Mouse (Mus musculus) erythroblast, embryonic 14.5 days (primary cell): Measurements from ENCODE around the gene Bmpr2. TPM values are rescaled to one million over a fixed set of nuclear protein-coding genes. Genes with fewer than 3 reads are reported as not detected.
"Not testable (repeated sequence)": the region's sequence is repeated elsewhere in the genome, so short reads cannot be mapped to it uniquely, and the experiment has no call there.

Experiments
- H3K27me3 ChIP-seq: 2 replicates; pipeline ENCODE4 v1.6.1; 2012; ENCODE audit warnings: inconsistent platforms; ENCODE audit not compliant: control insufficient read depth
- H3K36me3 ChIP-seq: 2 replicates; pipeline ENCODE4 v1.6.1; 2012; ENCODE audit warnings: mild to moderate bottlenecking, inconsistent platforms; ENCODE audit not compliant: control insufficient read depth
- H3K4me1 ChIP-seq: 2 replicates; pipeline ENCODE4 v1.6.1; 2012; ENCODE audit warnings: inconsistent platforms; ENCODE audit not compliant: control insufficient read depth
- H3K4me3 ChIP-seq: replicated peaks from 2 replicates; pipeline ENCODE3; 2012; ENCODE audit warnings: moderate library complexity, mild to moderate bottlenecking, inconsistent platforms
- H3K9me3 ChIP-seq: 2 replicates; pipeline ENCODE4 v1.6.1; 2012; ENCODE audit warnings: low read length, inconsistent platforms, mixed read lengths; ENCODE audit not compliant: control insufficient read depth
- GATA1 ChIP-seq: IDR thresholded peaks from 2 replicates; pipeline ENCODE4 v1.6.1; 2012; ENCODE audit warnings: low read length, inconsistent platforms, mixed read lengths
- TAL1 ChIP-seq: IDR thresholded peaks from 3 replicates; pipeline ENCODE4 v1.6.1; 2012; ENCODE audit warnings: low read length, inconsistent platforms, mixed read lengths
- polyA plus RNA-seq: library from polyadenylated mRNA; stranded (reverse); fragments of >175 nt; gene quantifications from 2 replicates; pipeline ENCODE4 v1.2.3, GENCODE M21; 2012

The Bmpr2 gene
- polyA plus RNA-seq, result 0.02 TPM in 2 replicates

GRCm38 (mm10) chr1:59763164-59763768 lies at the start of gene Bmpr2:
Bmpr2 (plus strand) TSS chr1:59763400.
- Histone ChIP-seq H3K4me1 (peaks cover 28% of the 10 kb centered on the region), H3K36me3 (no peaks in the 10 kb centered on the region), H3K27me3 (peaks cover 28% of the 10 kb centered on the region), H3K4me3 (peak within 1 kb of the TSS; percentile 86), H3K9me3 (no peaks in the 10 kb centered on the region)
- TF ChIP-seq TAL1, result no peak
- TF ChIP-seq GATA1, result no peak

GRCm38 (mm10) chr1:59719900-59720299 lies 43.3 kb upstream of the Bmpr2 start:
- TF ChIP-seq TAL1, result no peak
- TF ChIP-seq GATA1, result no peak
- Histone ChIP-seq H3K9me3 (no peaks in the 10 kb centered on the region), H3K4me1 (no peaks in the 10 kb centered on the region), H3K36me3 (peaks cover 57% of the 10 kb centered on the region), H3K27me3 (no peaks in the 10 kb centered on the region), H3K4me3 (no peak overlapping the region)

GRCm38 (mm10) chr1:59725661-59726060 lies 37.5 kb upstream of the Bmpr2 start:
- TF ChIP-seq GATA1 (no peak), TAL1 (no peak)
- no peaks in the 10 kb centered on the region for H3K4me1 ChIP-seq
- H3K27me3 ChIP-seq, result no peaks in the 10 kb centered on the region
- no peaks in the 10 kb centered on the region for H3K9me3 ChIP-seq
- no peak overlapping the region for H3K4me3 ChIP-seq
- peaks cover 10% of the 10 kb centered on the region for H3K36me3 ChIP-seq

- TF ChIP-seq GATA1 (no peak), TAL1 (no peak)
- no peaks in the 10 kb centered on the region for H3K4me1 ChIP-seq
- H3K27me3 ChIP-seq, result no peaks in the 10 kb centered on the region
- H3K9me3 ChIP-seq, result no peaks in the 10 kb centered on the region
- no peak overlapping the region for H3K4me3 ChIP-seq
- H3K36me3 ChIP-seq, result no peaks in the 10 kb centered on the region
Observed at GRCm38 (mm10) chr1:59730106-59730505, 33.1 kb upstream of the Bmpr2 start.

- no peaks in the 10 kb centered on the region for H3K4me1 ChIP-seq
- H3K4me3 ChIP-seq, result no peak overlapping the region
- no peaks in the 10 kb centered on the region for H3K27me3 ChIP-seq
- TF ChIP-seq GATA1, result no peak
- no peak for TF ChIP-seq TAL1
- no peaks in the 10 kb centered on the region for H3K9me3 ChIP-seq
- no peaks in the 10 kb centered on the region for H3K36me3 ChIP-seq
Observed at GRCm38 (mm10) chr1:59730737-59731136, 32.5 kb upstream of the Bmpr2 start.

GRCm38 (mm10) chr1:59734076-59734475 lies 29.1 kb upstream of the Bmpr2 start:
- H3K4me3 ChIP-seq, result no peak overlapping the region
- H3K27me3 ChIP-seq, result no peaks in the 10 kb centered on the region
- H3K4me1 ChIP-seq, result peaks cover 8% of the 10 kb centered on the region
- TF ChIP-seq GATA1 (no peak), TAL1 (no peak)
- H3K9me3 ChIP-seq, result no peaks in the 10 kb centered on the region
- H3K36me3 ChIP-seq, result no peaks in the 10 kb centered on the region

GRCm38 (mm10) chr1:59738768-59739414 lies 24.3 kb upstream of the Bmpr2 start:
- Histone ChIP-seq H3K4me1 (peaks cover 22% of the 10 kb centered on the region), H3K27me3 (no peaks in the 10 kb centered on the region), H3K4me3 (no peak overlapping the region), H3K36me3 (no peaks in the 10 kb centered on the region), H3K9me3 (no peaks in the 10 kb centered on the region)
- TF ChIP-seq GATA1 (no peak), TAL1 (no peak)

GRCm38 (mm10) chr1:59739577-59740354 lies 23.4 kb upstream of the Bmpr2 start:
- no peaks in the 10 kb centered on the region for H3K36me3 ChIP-seq
- H3K9me3 ChIP-seq, result no peaks in the 10 kb centered on the region
- no peak overlapping the region for H3K4me3 ChIP-seq
- TF ChIP-seq TAL1 (no peak), GATA1 (no peak)
- H3K4me1 ChIP-seq, result peaks cover 22% of the 10 kb centered on the region
- no peaks in the 10 kb centered on the region for H3K27me3 ChIP-seq

- H3K4me3 ChIP-seq, result no peak overlapping the region
- no peak for TF ChIP-seq GATA1
- no peak for TF ChIP-seq TAL1
Observed at GRCm38 (mm10) chr1:59749047-59749446, 14.2 kb upstream of the Bmpr2 start.

GRCm38 (mm10) chr1:59749724-59750123 lies 13.5 kb upstream of the Bmpr2 start:
- H3K36me3 ChIP-seq, H3K4me3 ChIP-seq, H3K4me1 ChIP-seq, H3K27me3 ChIP-seq, H3K9me3 ChIP-seq: not testable (repeated sequence)

More at GRCm38 (mm10) chr1:59749047-59749446, 14.2 kb upstream of the Bmpr2 start:
- H3K9me3 ChIP-seq, result no peaks in the 10 kb centered on the region
- H3K36me3 ChIP-seq, result no peaks in the 10 kb centered on the region
- peaks cover 6% of the 10 kb centered on the region for H3K4me1 ChIP-seq
- no peaks in the 10 kb centered on the region for H3K27me3 ChIP-seq
